Mouse (Mus musculus) megakaryocyte, adult 5-6 weeks (primary cell): ENCODE results near the gene Gm14147. TPM values are rescaled to one million over a fixed set of nuclear protein-coding genes. Genes with fewer than 3 reads are reported as not detected.
"Not testable (repeated sequence)": the region's sequence is repeated elsewhere in the genome, so short reads cannot be mapped to it uniquely, and the experiment has no call there.

Source experiments
- ATAC-seq: 2 replicates; pipeline ENCODE4 v1.8.0; 2016; ENCODE audit warnings: mild to moderate bottlenecking, inconsistent platforms; ENCODE audit not compliant: poor library complexity, severe bottlenecking
- total RNA-seq, 2 experiments: library from RNA; stranded (forward) in 1 of 2; stranded (reverse) in 1 of 2; fragments of 153-499, 151-499 nt in 1 of 2; fragments of 221-1000, 200-1000 nt in 1 of 2; gene quantifications; 2 replicates each; pipeline versions ENCODE4 v1.2.3 to v1.2.4; 2015 to 2017

Gene Gm14147
- total RNA-seq (2015) = not detected in 2 replicates
- total RNA-seq (2017) = not detected in 2 replicates

DNA sequence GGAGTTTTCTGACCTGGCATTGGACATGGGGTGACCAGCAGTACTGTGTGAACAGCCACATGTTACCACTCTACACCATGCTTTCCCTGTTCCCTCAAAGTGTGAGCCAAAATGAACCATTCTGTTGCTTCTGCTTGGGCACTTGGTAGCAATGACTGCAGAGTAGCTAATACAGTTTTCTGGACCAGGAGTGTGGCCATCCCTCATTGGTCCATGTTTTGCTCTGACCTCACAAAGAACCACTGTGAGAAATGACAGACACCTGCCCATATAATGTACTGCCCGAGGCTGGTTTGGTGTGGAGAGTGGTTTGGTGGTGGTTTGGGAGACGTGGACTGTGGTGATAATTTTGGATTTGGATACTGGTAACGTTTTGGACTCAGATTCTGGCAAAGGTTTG is at the start of gene Gm14147:
TSS of gene Gm14147 (plus strand) at position 301 of the 400 bp plus-strand sequence.
- not testable (repeated sequence) for ATAC-seq

DNA sequence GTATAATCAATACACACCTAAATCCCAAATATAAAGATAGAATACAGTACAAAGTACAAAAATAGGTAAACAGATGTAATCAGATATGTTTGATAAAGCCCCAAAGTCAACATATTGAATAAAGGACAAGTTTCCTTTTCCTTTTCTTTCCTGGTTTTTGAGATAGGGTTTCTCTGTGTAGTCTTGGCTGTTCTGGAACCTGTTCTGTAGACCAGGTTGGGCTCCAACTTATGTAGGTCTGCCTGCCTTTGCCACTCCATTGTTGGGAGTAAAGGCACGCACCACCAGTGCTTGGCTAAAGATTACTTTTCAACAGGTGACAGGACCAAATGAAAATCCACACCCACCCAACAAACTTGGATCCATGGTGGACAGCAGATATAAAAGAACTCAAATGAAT is 41.4 kb upstream of the Gm14147 start:
- ATAC-seq = no peak

DNA sequence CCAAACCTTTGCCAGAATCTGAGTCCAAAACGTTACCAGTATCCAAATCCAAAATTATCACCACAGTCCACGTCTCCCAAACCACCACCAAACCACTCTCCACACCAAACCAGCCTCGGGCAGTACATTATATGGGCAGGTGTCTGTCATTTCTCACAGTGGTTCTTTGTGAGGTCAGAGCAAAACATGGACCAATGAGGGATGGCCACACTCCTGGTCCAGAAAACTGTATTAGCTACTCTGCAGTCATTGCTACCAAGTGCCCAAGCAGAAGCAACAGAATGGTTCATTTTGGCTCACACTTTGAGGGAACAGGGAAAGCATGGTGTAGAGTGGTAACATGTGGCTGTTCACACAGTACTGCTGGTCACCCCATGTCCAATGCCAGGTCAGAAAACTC is 5.8 kb upstream of the Gm14147 start, which contains the start of gene Gm14151:
TSS of gene Gm14151 (minus strand) at position 101 of the 400 bp plus-strand sequence.
- not testable (repeated sequence) for ATAC-seq

Other genes with a start within 250 kb of the Gm14147 start
- 37.6 and 51.0 TPM in 2 replicates for gene Abhd12, start 193.5 kb upstream of the Gm14147 start, total RNA-seq (2015)
- 47.4 and 100 TPM in 2 replicates for gene Abhd12, start 193.5 kb upstream of the Gm14147 start, total RNA-seq (2017)
- gene Gins1, start 192.8 kb upstream of the Gm14147 start, total RNA-seq (2015) = 53.1 and 69.5 TPM in 2 replicates
- 69.8 and 78.7 TPM in 2 replicates for gene Gins1, start 192.8 kb upstream of the Gm14147 start, total RNA-seq (2017)
- 0.07 and 0.09 TPM in 2 replicates for gene Ninl, start 58.9 kb upstream of the Gm14147 start, total RNA-seq (2015)
- 0.29 and 1.2 TPM in 2 replicates for gene Ninl, start 58.9 kb upstream of the Gm14147 start, total RNA-seq (2017)
- gene Nanp, start 58.8 kb upstream of the Gm14147 start, total RNA-seq (2015) = 17.3 and 18.7 TPM in 2 replicates
- gene Nanp, start 58.8 kb upstream of the Gm14147 start, total RNA-seq (2017) = 9.6 and 10.5 TPM in 2 replicates
- gene Gm14151, start 5.9 kb upstream of the Gm14147 start, total RNA-seq (2015) = not detected in 2 replicates
- not detected in 2 replicates for gene Gm14151, start 5.9 kb upstream of the Gm14147 start, total RNA-seq (2017)